Mouse (Mus musculus): ENCODE results near the gene Cdc42bpb.

GRCm38 (mm10) chr12:111423570-111424129 is 46.1 kb upstream of the Cdc42bpb start:
- TF ChIP-seq GATA1 (IDR thresholded peaks at IDR 0.05; ENCODE audit: low read length) (no peak), TAL1 (IDR thresholded peaks at IDR 0.05; ENCODE audit: low read length) (no peak)
